Mouse (Mus musculus): ENCODE measurements around the gene Slc25a10. TPM values are rescaled to one million over a fixed set of nuclear protein-coding genes. Genes with fewer than 3 reads are reported as not detected.

Slc25a10 gene
- total and polyA plus RNA-seq, 3 experiments: 52.0 to 53.6 TPM; not detected in 1

DNA sequence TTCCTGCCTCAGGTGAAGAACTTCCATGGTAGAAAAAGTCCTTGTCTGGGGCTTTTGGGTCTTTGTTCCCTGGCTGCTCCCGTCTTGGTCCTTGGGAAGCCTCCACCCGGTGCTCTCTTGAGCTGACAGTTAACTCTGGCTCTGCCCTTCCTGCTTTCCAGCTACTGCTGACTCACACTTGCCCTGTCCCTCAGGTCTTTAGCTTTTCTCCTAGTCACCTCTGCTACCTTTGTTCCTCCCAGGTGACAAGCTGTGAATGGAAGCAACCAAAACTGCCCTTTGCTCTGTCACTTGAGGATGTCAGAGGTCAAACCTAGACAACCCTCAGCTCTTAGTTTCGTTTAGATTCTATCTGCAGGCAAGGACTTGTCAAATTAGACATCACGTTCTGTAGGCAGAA is 18.3 kb downstream of the Slc25a10 start:
- peaks cover 21 to 29% of the 10 kb centered on the region in 2 experiments for H3K4me1 ChIP-seq (ENCODE audit: control insufficient read depth in 1 of 2, insufficient read depth in 2 of 2, low read length in 2 of 2)
- peak; percentile 74 for DNase-seq (ENCODE audit: low read depth, low spot score)
- H3K9ac ChIP-seq (ENCODE audit: control insufficient read depth, low read depth, low read length, poor library complexity, severe bottlenecking): peak overlapping the region; percentile 85
- peak overlapping the region; percentile 91 for H3K27ac ChIP-seq (ENCODE audit: control insufficient read depth, low read depth, low read length)
- H3K79me2 ChIP-seq (ENCODE audit: control insufficient read depth, insufficient read depth, low read length, poor library complexity): no peaks in the 10 kb centered on the region; the same call in 1 of the 2 replicates
- no peaks in the 10 kb centered on the region for H3K27me3 ChIP-seq (ENCODE audit: control insufficient read depth in 1 of 2, insufficient read depth in 2 of 2, low read length in 2 of 2)
- peak overlapping the region; percentile 55 to 75 for H3K4me3 ChIP-seq (ENCODE audit: control insufficient read depth in 1 of 2, insufficient read depth in 1 of 2, low read depth in 2 of 2, low read length in 2 of 2)
- TF ChIP-seq ELF1 (IDR thresholded peaks at IDR 0.05; ENCODE audit: low read depth, low read length) (peak; percentile 25), RAD21 (IDR thresholded peaks at IDR 0.05; ENCODE audit: low read depth, low read length) (no peak), EP300 (IDR thresholded peaks at IDR 0.05; ENCODE audit: low read depth in 1 of 2, low read length in 2 of 2) (peak in 1 of 2 experiments; percentile 37; a peak in 2 of 4 replicates), ZC3H11A (IDR thresholded peaks at IDR 0.05; ENCODE audit: low read depth, low read length) (0 out of 2 replicates have a peak, but pooled peaks have one; percentile 11), RCOR1 (IDR thresholded peaks at IDR 0.05; ENCODE audit: low read depth, low read length) (no peak), ZMIZ1 (IDR thresholded peaks at IDR 0.05; ENCODE audit: low read depth, low read length) (peak; percentile 38; the same call in 1 of the 2 replicates), ZNF384 (IDR thresholded peaks at IDR 0.05; ENCODE audit: low read depth, low read length) (no peak), SIN3A (IDR thresholded peaks at IDR 0.05; ENCODE audit: low read length) (peak; percentile 8; the same call in 1 of the 2 replicates), NELFE (IDR thresholded peaks at IDR 0.05; ENCODE audit: low read depth, low read length) (peak; percentile 25), MYB (IDR thresholded peaks at IDR 0.05; ENCODE audit: low read depth, low read length) (0 out of 2 replicates have a peak, but pooled peaks have one; percentile 27), MAZ (IDR thresholded peaks at IDR 0.05; ENCODE audit: low read depth, low read length) (no peak)
- peaks cover 0 to 20% of the 10 kb centered on the region in 2 experiments; a peak in 2 of 4 replicates for H3K36me3 ChIP-seq (ENCODE audit: control insufficient read depth in 1 of 2, insufficient read depth in 2 of 2, low read length in 2 of 2)
- no peaks in the 10 kb centered on the region for H3K9me3 ChIP-seq (replicated peaks; ENCODE audit: insufficient read depth, low read length)

DNA sequence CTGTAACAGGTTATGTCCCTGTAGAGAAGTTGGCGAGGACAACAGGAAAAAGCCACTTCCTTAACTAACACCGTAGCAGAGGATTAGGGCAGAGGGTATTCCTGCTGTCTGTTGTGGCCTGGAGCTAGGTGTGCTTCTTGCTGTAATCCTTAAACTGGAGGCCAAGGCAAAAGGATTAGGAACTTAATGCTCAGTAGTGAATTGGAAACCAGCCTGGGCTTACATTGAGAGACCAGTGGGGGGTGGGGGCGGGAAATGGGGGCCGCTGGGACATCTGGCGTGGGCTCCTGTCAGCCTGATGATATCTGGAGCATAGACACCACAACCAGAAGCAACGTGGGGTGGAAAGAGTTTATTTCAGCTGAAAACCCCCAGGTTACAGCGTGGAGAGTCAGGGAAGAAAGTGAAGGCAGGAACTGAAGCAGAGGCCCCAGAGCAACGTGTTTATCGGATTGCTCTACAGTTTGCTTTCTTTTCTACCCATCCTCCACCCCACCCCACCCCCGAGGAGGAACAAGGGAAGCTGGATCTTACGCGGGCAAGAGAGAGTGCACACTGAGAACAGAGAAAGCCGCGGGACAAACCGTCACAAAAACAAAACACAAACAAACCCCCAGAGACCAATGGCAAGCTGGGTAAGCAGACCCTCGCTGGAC is 18.9 kb downstream of the Slc25a10 start:
- Histone ChIP-seq H3K27me3 (ENCODE audit: control insufficient read depth in 1 of 2, insufficient read depth in 2 of 2, low read length in 2 of 2) (no peaks in the 10 kb centered on the region), H3K27ac (ENCODE audit: control insufficient read depth, low read depth, low read length) (peak overlapping the region; percentile 91), H3K4me3 (ENCODE audit: control insufficient read depth in 1 of 2, insufficient read depth in 1 of 2, low read depth in 2 of 2, low read length in 2 of 2) (peak overlapping the region; percentile 55 to 75), H3K4me1 (ENCODE audit: control insufficient read depth in 1 of 2, insufficient read depth in 2 of 2, low read length in 2 of 2) (peaks cover 21 to 32% of the 10 kb centered on the region in 2 experiments), H3K36me3 (ENCODE audit: control insufficient read depth in 1 of 2, insufficient read depth in 2 of 2, low read length in 2 of 2) (peaks cover 0 to 20% of the 10 kb centered on the region in 2 experiments; a peak in 2 of 4 replicates), H3K9me3 (replicated peaks; ENCODE audit: insufficient read depth, low read length) (no peaks in the 10 kb centered on the region), H3K9ac (ENCODE audit: control insufficient read depth, low read depth, low read length, poor library complexity, severe bottlenecking) (peak overlapping the region; percentile 85), H3K79me2 (ENCODE audit: control insufficient read depth, insufficient read depth, low read length, poor library complexity) (no peaks in the 10 kb centered on the region; the same call in 1 of the 2 replicates)
- DNase-seq (ENCODE audit: low read depth, low spot score): peak; percentile 94
- peak; percentile 39 to 78; a peak in 3 of 4 replicates for TF ChIP-seq EP300 (IDR thresholded peaks at IDR 0.05; ENCODE audit: low read depth in 1 of 2, low read length in 2 of 2)
- TF ChIP-seq UBTF (IDR thresholded peaks at IDR 0.05; ENCODE audit: borderline replicate concordance, insufficient read depth, low read depth, low read length): no peak
- TF ChIP-seq JUND (IDR thresholded peaks at IDR 0.05; ENCODE audit: low read depth, low read length): no peak
- peak; percentile 83 for TF ChIP-seq MAX (IDR thresholded peaks at IDR 0.05; ENCODE audit: low read length)
- TF ChIP-seq MAFK (IDR thresholded peaks at IDR 0.05; ENCODE audit: borderline replicate concordance, low read depth, low read length): 0 out of 2 replicates have a peak, but pooled peaks have one; percentile 17
- 0 out of 2 replicates have a peak, but pooled peaks have one; percentile 31 for TF ChIP-seq KAT2A (conservative IDR thresholded peaks at IDR 0.05; ENCODE audit: low read depth, low read length)
- no peak for TF ChIP-seq CTCF (IDR thresholded peaks at IDR 0.05 in 2 of 3, conservative IDR thresholded peaks at IDR 0.05 in 1 of 3; ENCODE audit: control insufficient read depth in 1 of 3, insufficient read depth in 1 of 3, low read depth in 2 of 3, low read length in 3 of 3, poor library complexity in 1 of 3, severe bottlenecking in 1 of 3)
- TF ChIP-seq GABPA (IDR thresholded peaks at IDR 0.05; ENCODE audit: low read depth, low read length): no peak
- peak; percentile 88 for TF ChIP-seq CHD2 (IDR thresholded peaks at IDR 0.05; ENCODE audit: low read length)
- peak; percentile 89 for TF ChIP-seq SIN3A (IDR thresholded peaks at IDR 0.05; ENCODE audit: low read length)
- no peak for TF ChIP-seq RAD21 (IDR thresholded peaks at IDR 0.05; ENCODE audit: low read depth, low read length)
- TF ChIP-seq ELF1 (IDR thresholded peaks at IDR 0.05; ENCODE audit: low read depth, low read length): peak; percentile 66; the same call in 1 of the 2 replicates
- peak; percentile 47 for TF ChIP-seq GATA1 (IDR thresholded peaks at IDR 0.05; ENCODE audit: low read depth, low read length)
- peak; percentile 74 for TF ChIP-seq HCFC1 (IDR thresholded peaks at IDR 0.05; ENCODE audit: low read depth, low read length)
- TF ChIP-seq USF1 (IDR thresholded peaks at IDR 0.05; ENCODE audit: low read depth, low read length): no peak; the same call in 1 of the 2 replicates
- no peak for TF ChIP-seq USF2 (IDR thresholded peaks at IDR 0.05; ENCODE audit: borderline replicate concordance in 1 of 2, insufficient read depth in 1 of 2, low read depth in 1 of 2, low read length in 2 of 2)
- no peak for TF ChIP-seq NRF1 (IDR thresholded peaks at IDR 0.05; ENCODE audit: insufficient read depth, low read depth, low read length, poor library complexity, severe bottlenecking)
- peak; percentile 70; the same call in 1 of the 2 replicates for TF ChIP-seq MYB (IDR thresholded peaks at IDR 0.05; ENCODE audit: low read depth, low read length)
- TF ChIP-seq TBP (IDR thresholded peaks at IDR 0.05; ENCODE audit: low read depth, low read length): peak; percentile 86
- peak; percentile 74; the same call in 1 of the 2 replicates for TF ChIP-seq CHD1 (IDR thresholded peaks at IDR 0.05; ENCODE audit: low read depth, low read length)
- peak; percentile 85; the same call in 1 of the 2 replicates for TF ChIP-seq ZMIZ1 (IDR thresholded peaks at IDR 0.05; ENCODE audit: low read depth, low read length)
- peak; percentile 61 to 88; a peak in 3 of 4 replicates for TF ChIP-seq POLR2A (IDR thresholded peaks at IDR 0.05; ENCODE audit: control insufficient read depth in 1 of 2, insufficient read depth in 1 of 2, low read depth in 1 of 2, low read length in 2 of 2, poor library complexity in 1 of 2)
- peak; percentile 56; the same call in 1 of the 2 replicates for TF ChIP-seq RCOR1 (IDR thresholded peaks at IDR 0.05; ENCODE audit: low read depth, low read length)
- TF ChIP-seq ZNF384 (IDR thresholded peaks at IDR 0.05; ENCODE audit: low read depth, low read length): no peak
- peak; percentile 96 for TF ChIP-seq MAZ (IDR thresholded peaks at IDR 0.05; ENCODE audit: low read depth, low read length)

Measured in MEL (cell line).